28 mouse cellular contexts compared by ENCODE assay signal in genomic region chr3:90454931-90455330, GRCm38 (mm10). TPM values are rescaled to one million over a fixed set of nuclear protein-coding genes. Genes with fewer than 3 reads are reported as not detected.
A peak's percentile ranks its signal among the peaks of the same experiment; 100 is the strongest.
DNase-seq lines count a peak whose midpoint lies in the region; ATAC-seq and TF ChIP-seq lines count a peak whose summit lies in the region.
"Had no signal": no experiment of that assay in that cellular context is flagged by ENCODE, and none has a peak within 500 bp of the region (broad histone marks: within the 10 kb centered on the region; RNA-seq: fewer than 3 reads in every experiment).

No protein-coding gene starts in this region.

- intact Hi-C loops in heart, adult 2 months (cut with DNase I) = no loop called here

- peaks cover 4% of the 10 kb centered on the region for H3K4me1 ChIP-seq in testis, adult 2 months (ENCODE audit: control insufficient read depth, insufficient read depth, low read length)
- H3K4me1 ChIP-seq in ES-E14 (ENCODE audit: control insufficient read depth in 2 of 2, insufficient read depth in 2 of 2, low read length in 2 of 2, poor library complexity in 1 of 2) = peaks cover 0 to 25% of the 10 kb centered on the region in 2 experiments; a peak in 2 of 4 replicates
- peaks cover 16% of the 10 kb centered on the region for H3K4me1 ChIP-seq in limb, embryonic 10.5 days
- peaks cover 15% of the 10 kb centered on the region for H3K4me1 ChIP-seq in liver, embryonic 12.5 days
- peaks cover 7% of the 10 kb centered on the region for H3K4me1 ChIP-seq in heart, adult 2 months (ENCODE audit: control insufficient read depth, insufficient read depth, low read length)
- H3K4me1 ChIP-seq: embryonic facial prominence, embryonic 15.5 days had no signal

- H3K9me3 ChIP-seq in ES-E14 (ENCODE audit: control insufficient read depth, insufficient read depth, low read depth, low read length) = no peaks in the 10 kb centered on the region
- no peaks in the 10 kb centered on the region for H3K9me3 ChIP-seq in limb, embryonic 10.5 days (replicated peaks)
- no peaks in the 10 kb centered on the region for H3K9me3 ChIP-seq in liver, embryonic 12.5 days (replicated peaks)
- H3K9me3 ChIP-seq: embryonic facial prominence, embryonic 12.5 days; embryonic facial prominence, embryonic 15.5 days; heart, embryonic 10.5 days; heart, embryonic 13.5 days had no signal

- DNase-seq in testis, postnatal 10 days (ENCODE audit: low spot score) = no peak
- DNase-seq in ES-E14 (ENCODE audit: low read depth, low spot score) = no peak
- no peak for DNase-seq in limb, embryonic 10.5 days (ENCODE audit: low spot score)
- no peak for DNase-seq in heart, adult 2 months
- DNase-seq in ovary, postnatal 14 days (ENCODE audit: low spot score) = no peak
- DNase-seq: adrenal gland, adult 2 months; adrenal gland, postnatal 25 days; B cell, adult 2 months; cerebellum, adult 11-12 months; cerebellum, adult 8-10 months; cerebellum, postnatal 14 days; forebrain, postnatal 0 days; gastrocnemius, postnatal 25 days; heart, adult 18-20 months; heart, postnatal 14 days; heart, postnatal 4 days had no signal

- in situ Hi-C loops in ES-E14 (cut with MboI; ENCODE audit: low sequenced_read_pairs in 2 of 2, unreplicated experiment in 2 of 2) = no loop called here

- 88% methylated on average over 14 of the region's 14 CpGs for WGBS in limb, embryonic 10.5 days
- WGBS in liver, embryonic 12.5 days (ENCODE audit: insufficient replicate concordance) = 78% methylated on average over 14 of the region's 14 CpGs
- 97% methylated on average over 14 of the region's 14 CpGs for WGBS in heart, adult 2 months

- H3K9ac ChIP-seq in ES-E14 (ENCODE audit: insufficient read depth, low read depth, low read length, poor library complexity, severe bottlenecking) = peak overlapping the region; percentile 60
- H3K9ac ChIP-seq in liver, embryonic 12.5 days = no peak overlapping the region
- H3K9ac ChIP-seq in heart, adult 2 months (ENCODE audit: low read depth, low read length) = no peak overlapping the region
- H3K9ac ChIP-seq: embryonic facial prominence, embryonic 12.5 days; embryonic facial prominence, embryonic 15.5 days; forebrain, postnatal 0 days; heart, embryonic 13.5 days; hindbrain, embryonic 14.5 days had no signal

- TF ChIP-seq EP300 in heart, adult 2 months (IDR thresholded peaks at IDR 0.05; ENCODE audit: insufficient read depth, low read depth, low read length) = no peak

- TF ChIP-seq CTCF in testis, adult 2 months (IDR thresholded peaks at IDR 0.05; ENCODE audit: control insufficient read depth, insufficient read depth, insufficient replicate concordance, low read depth, low read length) = no peak
- no peak for TF ChIP-seq CTCF in heart, adult 2 months (IDR thresholded peaks at IDR 0.05)

- no peak for ATAC-seq in liver, embryonic 12.5 days
- ATAC-seq: forebrain, embryonic 14.5 days; forebrain, postnatal 0 days; hindbrain, postnatal 0 days; inflammation-experienced regulatory T-cells, adult 6 months; intestine, embryonic 16.5 days had no signal

- TF ChIP-seq POLR2A in testis, adult 2 months (IDR thresholded peaks at IDR 0.05; ENCODE audit: control insufficient read depth, low read depth, low read length) = peak; percentile 74
- no peak for TF ChIP-seq POLR2A in heart, adult 2 months (IDR thresholded peaks at IDR 0.05; ENCODE audit: insufficient read depth, low read depth, low read length)

- H3K36me3 ChIP-seq in testis, adult 2 months (ENCODE audit: control insufficient read depth, insufficient read depth, low read length) = 0 out of 2 replicates have a peak, but pooled peaks cover 1% of the 10 kb centered on the region
- peaks cover 6% of the 10 kb centered on the region; the same call in 1 of the 2 replicates for H3K36me3 ChIP-seq in ES-E14 (ENCODE audit: control insufficient read depth, insufficient read depth, low read length, poor library complexity, severe bottlenecking)
- H3K36me3 ChIP-seq in limb, embryonic 10.5 days = no peaks in the 10 kb centered on the region
- no peaks in the 10 kb centered on the region for H3K36me3 ChIP-seq in liver, embryonic 12.5 days
- no peaks in the 10 kb centered on the region for H3K36me3 ChIP-seq in heart, adult 2 months (ENCODE audit: control insufficient read depth, insufficient read depth, low read length)
- H3K36me3 ChIP-seq: embryonic facial prominence, embryonic 12.5 days; embryonic facial prominence, embryonic 15.5 days; heart, embryonic 13.5 days had no signal

- H3K4me2 ChIP-seq in liver, embryonic 12.5 days = no peak overlapping the region
- H3K4me2 ChIP-seq: embryonic facial prominence, embryonic 12.5 days; embryonic facial prominence, embryonic 15.5 days; heart, embryonic 13.5 days; hindbrain, embryonic 14.5 days had no signal

- H3K27ac ChIP-seq in testis, adult 2 months (ENCODE audit: control insufficient read depth, insufficient read depth, low read depth, low read length) = no peak overlapping the region; the same call in 1 of the 2 replicates
- no peak overlapping the region for H3K27ac ChIP-seq in ES-E14 (ENCODE audit: insufficient read depth, low read depth, low read length, poor library complexity, severe bottlenecking)
- 0 out of 2 replicates have a peak overlapping the region, but pooled peaks have one; percentile 12 for H3K27ac ChIP-seq in limb, embryonic 10.5 days
- H3K27ac ChIP-seq in liver, embryonic 12.5 days = no peak overlapping the region
- H3K27ac ChIP-seq in heart, adult 2 months = no peak overlapping the region
- H3K27ac ChIP-seq: embryonic facial prominence, embryonic 12.5 days; embryonic facial prominence, embryonic 15.5 days; heart, embryonic 10.5 days; heart, embryonic 13.5 days; hindbrain, embryonic 14.5 days; hindbrain, postnatal 0 days had no signal

- H3K79me2 ChIP-seq in heart, adult 2 months (replicated peaks; ENCODE audit: control insufficient read depth, insufficient read depth, low read length) = no peaks in the 10 kb centered on the region

- H3K27me3 ChIP-seq in testis, adult 2 months (ENCODE audit: control insufficient read depth, insufficient read depth, low read length) = no peaks in the 10 kb centered on the region
- no peaks in the 10 kb centered on the region for H3K27me3 ChIP-seq in limb, embryonic 10.5 days (ENCODE audit: low read depth, poor library complexity, severe bottlenecking)
- peaks cover 33% of the 10 kb centered on the region for H3K27me3 ChIP-seq in liver, embryonic 12.5 days (replicated peaks)
- no peaks in the 10 kb centered on the region for H3K27me3 ChIP-seq in heart, adult 2 months (ENCODE audit: control insufficient read depth, insufficient read depth, low read length)
- H3K27me3 ChIP-seq: embryonic facial prominence, embryonic 12.5 days; embryonic facial prominence, embryonic 15.5 days had no signal

- H3K4me3 ChIP-seq in testis, adult 2 months (ENCODE audit: control insufficient read depth, low read depth, low read length) = peak overlapping the region; percentile 89
- H3K4me3 ChIP-seq in ES-E14 (ENCODE audit: insufficient read depth in 1 of 2, low read depth in 1 of 2, low read length in 2 of 2, poor library complexity in 1 of 2, severe bottlenecking in 1 of 2) = peak overlapping the region; percentile 37 to 54
- no peak overlapping the region for H3K4me3 ChIP-seq in limb, embryonic 10.5 days
- no peak overlapping the region for H3K4me3 ChIP-seq in liver, embryonic 12.5 days
- H3K4me3 ChIP-seq in heart, adult 2 months = no peak overlapping the region
- H3K4me3 ChIP-seq: embryonic facial prominence, embryonic 12.5 days; embryonic facial prominence, embryonic 15.5 days; heart, embryonic 10.5 days; heart, embryonic 13.5 days had no signal

TF ChIP-seq in ES-E14, 5 proteins besides CTCF, POLR2A, EP300 and RAD21:
- no peak for TF ChIP-seq HCFC1 (IDR thresholded peaks at IDR 0.05; ENCODE audit: borderline replicate concordance, insufficient read depth, low read length)
- TF ChIP-seq ZC3H11A (IDR thresholded peaks at IDR 0.05; ENCODE audit: borderline replicate concordance, low read depth, low read length) = no peak
- no peak for TF ChIP-seq ZNF384 (IDR thresholded peaks at IDR 0.05; ENCODE audit: low read depth, low read length)
- TF ChIP-seq CHD2 (IDR thresholded peaks at IDR 0.05; ENCODE audit: low read depth, low read length) = no peak
- TF ChIP-seq MAFK (IDR thresholded peaks at IDR 0.05; ENCODE audit: insufficient read depth, low read depth, low read length) = no peak
TF ChIP-seq in ES-E14: peak in this region for 0.

RNA-seq across cellular contexts. Expression of gene Npr1, which starts 10.7 kb away (rescaled TPM):
- 54.5 and 64.8 TPM in 2 replicates for polyA plus RNA-seq in testis, adult 2 months (2012; rRNA removed)
- total RNA-seq in ES-E14 (2012; rRNA removed) = 16.4 and 21.6 TPM in 2 replicates
- polyA plus RNA-seq in limb, embryonic 10.5 days (2016; fragmentation: Nextera tagmentation; extraction: Ambion mirVana) = 3.5 and 4.7 TPM in 2 replicates
- 5.1 and 5.3 TPM in 2 replicates for polyA plus RNA-seq in liver, embryonic 12.5 days (2016; fragmentation: Nextera tagmentation; extraction: Ambion mirVana)
- 10 to 100 TPM; 16.1 to 16.3 TPM for total RNA-seq in heart, adult 2 months (2021)
- polyA plus RNA-seq in heart, adult 2 months (2012; rRNA removed) = 35.0 and 47.5 TPM in 2 replicates
- total RNA-seq: MEL had no signal
- polyA plus RNA-seq: inflammation-experienced regulatory T-cells, adult 6 months had no signal

RNA-seq across cellular contexts. Expression of gene Ilf2, which starts 21.0 kb away (rescaled TPM):
- 30.8 and 33.2 TPM in 2 replicates for polyA plus RNA-seq in testis, adult 2 months (2012; rRNA removed)
- 153 and 165 TPM in 2 replicates for total RNA-seq in ES-E14 (2012; rRNA removed)
- polyA plus RNA-seq in limb, embryonic 10.5 days (2016; fragmentation: Nextera tagmentation; extraction: Ambion mirVana) = 374 and 379 TPM in 2 replicates
- polyA plus RNA-seq in liver, embryonic 12.5 days (2016; fragmentation: Nextera tagmentation; extraction: Ambion mirVana) = 100 and 103 TPM in 2 replicates
- total RNA-seq in heart, adult 2 months (2021) = 10 to 100 TPM; 30.6 to 32.2 TPM
- 13.9 and 24.9 TPM in 2 replicates for polyA plus RNA-seq in heart, adult 2 months (2012; rRNA removed)

RNA-seq across cellular contexts. Expression of gene Ints3, which starts 21.5 kb away (rescaled TPM):
- polyA plus RNA-seq in testis, adult 2 months (2012; rRNA removed) = 18.3 and 19.1 TPM in 2 replicates
- 62.7 and 72.4 TPM in 2 replicates for total RNA-seq in ES-E14 (2012; rRNA removed)
- polyA plus RNA-seq in limb, embryonic 10.5 days (2016; fragmentation: Nextera tagmentation; extraction: Ambion mirVana) = 53.3 and 53.5 TPM in 2 replicates
- polyA plus RNA-seq in liver, embryonic 12.5 days (2016; fragmentation: Nextera tagmentation; extraction: Ambion mirVana) = 20.8 and 21.4 TPM in 2 replicates
- 10 to 100 TPM; 22.9 to 26.3 TPM for total RNA-seq in heart, adult 2 months (2021)
- 15.2 and 21.8 TPM in 2 replicates for polyA plus RNA-seq in heart, adult 2 months (2012; rRNA removed)

RNA-seq across cellular contexts. Expression of gene Snapin, which starts 35.9 kb away (rescaled TPM):
- 33.5 and 42.2 TPM in 2 replicates for polyA plus RNA-seq in testis, adult 2 months (2012; rRNA removed)
- total RNA-seq in ES-E14 (2012; rRNA removed) = 24.7 and 33.6 TPM in 2 replicates
- 49.1 and 60.3 TPM in 2 replicates for polyA plus RNA-seq in limb, embryonic 10.5 days (2016; fragmentation: Nextera tagmentation; extraction: Ambion mirVana)
- 24.2 and 27.0 TPM in 2 replicates for polyA plus RNA-seq in liver, embryonic 12.5 days (2016; fragmentation: Nextera tagmentation; extraction: Ambion mirVana)
- 10 to 100 TPM; 60.0 to 71.3 TPM for total RNA-seq in heart, adult 2 months (2021)
- polyA plus RNA-seq in heart, adult 2 months (2012; rRNA removed) = 50.7 and 89.1 TPM in 2 replicates

RNA-seq across cellular contexts. Expression of gene Chtop, which starts 54.4 kb away (rescaled TPM):
- 51.5 and 53.5 TPM in 2 replicates for polyA plus RNA-seq in testis, adult 2 months (2012; rRNA removed)
- 84.0 and 110 TPM in 2 replicates for total RNA-seq in ES-E14 (2012; rRNA removed)
- polyA plus RNA-seq in limb, embryonic 10.5 days (2016; fragmentation: Nextera tagmentation; extraction: Ambion mirVana) = 175 and 194 TPM in 2 replicates
- 85.7 and 88.1 TPM in 2 replicates for polyA plus RNA-seq in liver, embryonic 12.5 days (2016; fragmentation: Nextera tagmentation; extraction: Ambion mirVana)
- total RNA-seq in heart, adult 2 months (2021) = 10 to 100 TPM; 90.0 to 93.0 TPM
- 30.4 and 51.4 TPM in 2 replicates for polyA plus RNA-seq in heart, adult 2 months (2012; rRNA removed)

Comparison
In these comparisons a context has a peak if more than half of its experiments do, and no peak if none do; other contexts are left out.
1. H3K4me3 ChIP-seq: peak in testis, adult 2 months (single experiment) and ES-E14 (2 of 2); none in limb, embryonic 10.5 days (single experiment), liver, embryonic 12.5 days (single experiment) and heart, adult 2 months (single experiment).